Mouse (Mus musculus) liver, adult 2 months (tissue): ENCODE data around the gene Dmbx1.

ENCODE experiments used
- CTCF ChIP-seq: fragments of 200-500 bp; IDR thresholded peaks from 2 replicates; pipeline ENCODE4 v1.5.1; 2011; ENCODE audit warnings: low read depth, low read length, control low read depth
- POLR2A ChIP-seq: fragments of 200-500 bp; IDR thresholded peaks from 2 replicates; pipeline ENCODE4 v1.6.1; 2011; ENCODE audit warnings: low read length, control low read depth; ENCODE audit not compliant: insufficient read depth; ENCODE audit errors: extremely low read depth

- TF ChIP-seq POLR2A: no peak
- TF ChIP-seq CTCF: no peak
These were observed 955 bp upstream of the Dmbx1 start for GRCm38 (mm10) chr4:115940681-115941080.
